Mouse (Mus musculus) intestine, postnatal 0 days (tissue): ENCODE results near the gene 1700020L24Rik. TPM values are rescaled to one million over a fixed set of nuclear protein-coding genes. Genes with fewer than 3 reads are reported as not detected.

Source experiments
- ATAC-seq: fragments of 200-750 bp; cut with Nextera tagmentation; 2 replicates; pipeline ENCODE4 v1.8.0; 2017; ENCODE audit warnings: mild to moderate bottlenecking, moderate TSS enrichment, moderate library complexity
- H3K27ac ChIP-seq: fragments of 300-500 bp; sonication (generic); 2 replicates; pipeline ENCODE4 v1.5.1; 2014; ENCODE audit warnings: mild to moderate bottlenecking, low read depth, low read length, moderate library complexity
- H3K27me3 ChIP-seq: fragments of 300-500 bp; sonication (generic); replicated peaks from 2 replicates; pipeline ENCODE4 v1.6.1; 2014; ENCODE audit warnings: low read length, mixed read lengths; ENCODE audit not compliant: control insufficient read depth, insufficient read depth
- H3K36me3 ChIP-seq: fragments of 300-500 bp; sonication (generic); 2 replicates; pipeline ENCODE4 v1.6.1; 2014; ENCODE audit warnings: mild to moderate bottlenecking, moderate library complexity; ENCODE audit not compliant: control insufficient read depth, insufficient read depth
- H3K4me1 ChIP-seq: fragments of 300-500 bp; sonication (generic); replicated peaks from 2 replicates; pipeline ENCODE4 v1.6.1; 2014; ENCODE audit warnings: antibody characterized with exemption, low read length, mixed read lengths; ENCODE audit not compliant: control insufficient read depth, insufficient read depth
- H3K4me2 ChIP-seq: fragments of 300-500 bp; sonication (generic); replicated peaks from 2 replicates; pipeline ENCODE4 v1.6.1; 2014; ENCODE audit warnings: low read depth, mild to moderate bottlenecking, moderate library complexity
- H3K4me3 ChIP-seq: fragments of 300-500 bp; sonication (generic); 2 replicates; pipeline ENCODE4 v1.5.1; 2014; ENCODE audit warnings: low read depth, low read length
- H3K9ac ChIP-seq: fragments of 300-500 bp; sonication (generic); 2 replicates; pipeline ENCODE4 v1.6.1; 2014; ENCODE audit warnings: mild to moderate bottlenecking, low read depth, low read length
- H3K9me3 ChIP-seq: fragments of 300-500 bp; sonication (generic); 2 replicates; pipeline ENCODE4 v1.6.1; 2016; ENCODE audit warnings: mixed run types; ENCODE audit not compliant: control insufficient read depth
- CTCF ChIP-seq: sonication (generic); IDR thresholded peaks from 2 replicates; pipeline ENCODE4 v1.5.1; 2016; ENCODE audit warnings: low read depth, mild to moderate bottlenecking, control low read depth, antibody characterized with exemption, moderate library complexity
- WGBS: fragments of 180-500 bp; shearing (Covaris S2); extraction: QIAGEN DNeasy Blood & Tissue Kit; methylation state at CpG from one replicate; pipeline ENCODE4 v1.1.7; 2014; 5-methylcytosine and 5-hydroxymethylcytosine counted together
- polyA plus RNA-seq: library from polyadenylated mRNA; unstranded; fragments of >200 nt; fragmentation: Nextera tagmentation; extraction: Ambion mirVana; gene quantifications from 2 replicates; pipeline ENCODE4 v1.2.1, GENCODE M21; 2015

The 1700020L24Rik gene
- polyA plus RNA-seq, 1 experiment from 2014 or later = 0.76 TPM

DNA sequence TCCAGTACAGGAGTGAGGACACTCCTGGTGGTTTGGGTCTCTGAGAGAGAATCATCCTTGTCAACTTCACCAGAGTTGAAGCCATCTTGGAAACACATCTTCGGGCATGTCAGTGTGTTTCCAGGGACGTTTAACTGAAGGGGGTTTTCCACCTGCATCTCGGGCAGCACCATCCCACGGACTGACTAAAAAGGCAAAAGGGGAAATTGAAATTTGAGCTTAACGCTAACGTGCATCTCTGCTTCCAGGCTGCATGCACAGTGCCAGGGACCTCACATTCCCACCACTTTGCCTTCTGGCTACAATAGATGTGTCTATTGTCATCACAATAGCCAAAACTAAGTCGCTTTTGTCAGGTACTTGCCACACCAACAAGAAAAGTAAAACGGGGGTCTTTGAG is 29.2 kb upstream of the 1700020L24Rik start:
- no peaks in the 10 kb centered on the region for H3K4me1 ChIP-seq
- H3K36me3 ChIP-seq = peaks cover 16% of the 10 kb centered on the region
- H3K27me3 ChIP-seq = peaks cover 5% of the 10 kb centered on the region; the same call in 1 of the 2 replicates
- WGBS = 49% methylated on average over 8 of the region's 8 CpGs
- H3K9ac ChIP-seq = no peak overlapping the region
- no peak for ATAC-seq
- H3K27ac ChIP-seq = no peak overlapping the region
- no peak overlapping the region for H3K4me3 ChIP-seq
- TF ChIP-seq CTCF = no peak
- H3K4me2 ChIP-seq = no peak overlapping the region
- H3K9me3 ChIP-seq = no peaks in the 10 kb centered on the region

DNA sequence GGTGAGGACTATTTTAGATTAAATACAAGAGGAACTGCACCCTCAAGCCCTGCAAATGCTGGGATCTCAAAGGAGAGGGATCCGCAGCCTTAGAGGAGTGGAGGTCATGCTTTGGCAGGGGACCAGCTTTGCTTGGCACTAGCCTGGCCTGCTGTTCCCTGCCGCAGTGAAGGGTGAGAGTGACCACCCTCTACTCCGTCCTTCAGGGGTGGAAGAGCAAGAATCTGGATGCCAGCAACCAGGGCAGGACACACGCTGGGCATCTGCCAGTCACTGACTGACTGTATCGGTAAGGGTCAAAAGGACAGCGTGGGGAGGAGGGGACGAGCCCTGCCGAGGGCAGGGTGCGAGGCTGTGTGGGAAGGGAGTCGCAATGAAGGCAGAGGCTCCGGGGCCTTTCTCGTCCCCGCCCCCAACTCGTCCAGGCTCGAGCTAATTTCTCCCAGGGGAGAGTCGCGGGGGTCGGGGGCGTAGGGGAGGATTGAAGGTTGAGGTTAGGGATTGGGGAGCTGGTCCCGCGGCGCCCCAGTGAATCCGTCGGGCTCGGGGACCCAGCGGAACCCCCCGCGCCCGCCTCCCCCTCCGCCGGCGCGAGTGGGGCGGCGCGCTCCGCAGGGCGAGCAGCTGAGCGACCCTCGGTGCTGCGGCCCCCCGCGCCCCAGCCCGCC is 28.3 kb upstream of the 1700020L24Rik start, which contains the start of gene Rasl10b:
Gene Rasl10b (plus strand): TSS at position 51 of the 668 bp plus-strand sequence.
- no peaks in the 10 kb centered on the region for H3K9me3 ChIP-seq
- no peak within 1 kb of the TSS for H3K27ac ChIP-seq
- peaks cover 5% of the 10 kb centered on the region; the same call in 1 of the 2 replicates for H3K27me3 ChIP-seq
- peak within 1 kb of the TSS; percentile 34; the same call in 1 of the 2 replicates for H3K9ac ChIP-seq
- peak within 1 kb of the TSS; percentile 97 for H3K4me2 ChIP-seq
- ATAC-seq = 0 out of 2 replicates have a peak, but pooled peaks have one; percentile 41
- H3K4me1 ChIP-seq = no peaks in the 10 kb centered on the region
- TF ChIP-seq CTCF = no peak
- peak within 1 kb of the TSS; percentile 63 for H3K4me3 ChIP-seq
- H3K36me3 ChIP-seq = peaks cover 6% of the 10 kb centered on the region; the same call in 1 of the 2 replicates
- WGBS = 2% methylated on average over 37 of the region's 44 CpGs

DNA sequence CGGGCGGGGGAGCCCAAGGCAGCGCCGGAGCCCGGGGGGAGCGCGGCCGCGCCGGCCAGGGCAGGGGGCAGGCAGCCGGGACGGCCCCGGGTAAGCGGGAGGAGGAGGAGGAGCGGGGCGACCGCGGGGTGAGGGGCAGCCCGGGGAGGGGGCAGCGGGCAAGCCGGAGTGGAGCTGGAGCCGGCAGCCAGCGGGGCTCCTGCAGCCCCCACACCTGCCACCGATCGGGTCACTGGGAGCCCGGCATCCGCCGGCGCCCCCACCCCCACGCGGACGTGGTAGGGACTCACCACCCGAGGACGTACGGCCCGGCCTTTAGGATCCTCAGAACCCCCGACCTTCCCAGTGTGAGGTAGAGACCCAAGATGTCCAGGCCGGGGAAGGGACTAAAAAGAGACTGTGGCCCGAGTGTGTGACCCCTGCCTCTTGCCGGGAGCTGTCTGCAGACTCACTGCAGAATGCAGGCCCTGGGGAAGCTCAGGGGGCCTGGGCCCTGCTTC is 27.6 kb upstream of the 1700020L24Rik start:
- Histone ChIP-seq H3K36me3 (no peaks in the 10 kb centered on the region), H3K9me3 (no peaks in the 10 kb centered on the region), H3K27ac (no peak overlapping the region), H3K4me3 (peak overlapping the region; percentile 63), H3K27me3 (peaks cover 5% of the 10 kb centered on the region; the same call in 1 of the 2 replicates), H3K9ac (peak overlapping the region; percentile 34; the same call in 1 of the 2 replicates), H3K4me2 (peak overlapping the region; percentile 97), H3K4me1 (no peaks in the 10 kb centered on the region)
- TF ChIP-seq CTCF = no peak
- ATAC-seq = 0 out of 2 replicates have a peak, but pooled peaks have one; percentile 13
- 3% methylated on average over 7 of the region's 40 CpGs for WGBS

DNA sequence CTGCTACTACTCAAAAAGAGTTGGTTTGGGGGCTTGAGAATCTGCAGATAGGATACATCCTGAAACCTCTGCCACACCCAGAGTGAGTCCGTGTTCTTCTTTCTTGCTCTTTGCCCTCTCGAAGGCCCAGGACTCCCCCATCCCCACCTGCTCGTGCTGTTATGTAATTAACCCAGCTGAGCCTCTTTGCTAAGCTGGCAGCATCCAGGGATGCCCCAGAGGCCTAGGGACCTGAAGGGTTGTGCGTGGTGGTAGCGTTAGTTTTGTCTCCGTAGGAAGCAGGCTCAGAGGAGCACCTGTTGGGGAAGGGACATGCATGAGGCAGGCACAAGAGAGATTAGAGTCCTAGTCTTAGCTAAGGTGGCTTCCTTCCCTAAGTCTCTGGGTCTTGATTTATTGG is 27.0 kb upstream of the 1700020L24Rik start:
- no peak overlapping the region for H3K4me3 ChIP-seq
- H3K36me3 ChIP-seq = no peaks in the 10 kb centered on the region
- H3K27ac ChIP-seq = no peak overlapping the region
- no peak for ATAC-seq
- no peaks in the 10 kb centered on the region for H3K9me3 ChIP-seq
- no peaks in the 10 kb centered on the region for H3K4me1 ChIP-seq
- 52% methylated on average over 6 of the region's 6 CpGs for WGBS
- peak overlapping the region; percentile 97; the same call in 1 of the 2 replicates for H3K4me2 ChIP-seq
- 0 out of 2 replicates have a peak overlapping the region, but pooled peaks have one; percentile 34 for H3K9ac ChIP-seq
- H3K27me3 ChIP-seq = peaks cover 5% of the 10 kb centered on the region; the same call in 1 of the 2 replicates
- no peak for TF ChIP-seq CTCF

DNA sequence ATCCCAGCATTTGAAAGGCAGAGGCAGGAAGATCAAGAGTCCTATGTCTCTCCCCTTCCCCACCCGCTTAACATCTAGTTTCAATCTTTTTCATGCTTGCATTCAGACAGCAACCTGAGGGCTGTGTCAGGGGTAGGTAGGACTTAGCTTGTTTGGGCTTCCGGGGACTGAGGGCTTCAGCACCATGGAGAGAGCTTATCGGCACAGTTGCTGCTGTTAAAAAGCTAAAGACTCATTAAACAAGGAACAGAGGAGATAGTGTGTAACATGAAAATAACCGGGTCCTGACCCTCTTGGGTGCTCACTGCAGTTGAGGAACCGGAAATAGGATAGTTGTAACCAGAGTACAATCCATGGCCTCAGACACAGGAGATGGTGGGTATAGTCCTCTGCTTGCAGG is 20.4 kb upstream of the 1700020L24Rik start:
- H3K9ac ChIP-seq = no peak overlapping the region
- no peak overlapping the region for H3K4me2 ChIP-seq
- no peaks in the 10 kb centered on the region for H3K36me3 ChIP-seq
- no peak for ATAC-seq
- peaks cover 25% of the 10 kb centered on the region for H3K27me3 ChIP-seq
- H3K9me3 ChIP-seq = no peaks in the 10 kb centered on the region
- H3K4me3 ChIP-seq = no peak overlapping the region
- no peak overlapping the region for H3K27ac ChIP-seq
- H3K4me1 ChIP-seq = no peaks in the 10 kb centered on the region
- TF ChIP-seq CTCF = no peak
- 3% methylated on average over 5 of the region's 5 CpGs for WGBS

DNA sequence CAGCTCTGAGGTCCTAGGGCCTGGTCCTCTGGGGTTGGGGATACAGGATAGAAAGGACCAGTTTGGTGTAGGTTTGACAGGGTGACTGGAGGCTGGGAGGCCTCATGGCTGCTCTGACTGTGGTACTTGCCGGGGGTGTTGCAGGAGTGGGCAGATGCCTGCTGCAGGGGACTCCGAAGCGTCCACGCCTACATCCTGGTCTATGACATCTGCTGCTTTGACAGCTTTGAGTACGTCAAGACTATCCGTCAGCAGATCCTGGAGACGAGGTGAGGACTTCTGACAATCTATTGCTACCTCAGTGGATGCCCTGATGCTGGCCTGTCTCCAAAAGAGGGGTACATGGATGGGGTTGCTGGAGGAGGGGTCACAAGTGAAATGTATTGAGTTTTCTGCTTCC is 19.8 kb upstream of the 1700020L24Rik start:
- no peak overlapping the region for H3K9ac ChIP-seq
- H3K4me1 ChIP-seq = no peaks in the 10 kb centered on the region
- WGBS = 76% methylated on average over 7 of the region's 7 CpGs
- no peak overlapping the region for H3K27ac ChIP-seq
- peaks cover 25% of the 10 kb centered on the region for H3K27me3 ChIP-seq
- ATAC-seq = no peak
- no peak overlapping the region for H3K4me3 ChIP-seq
- H3K36me3 ChIP-seq = no peaks in the 10 kb centered on the region
- no peaks in the 10 kb centered on the region for H3K9me3 ChIP-seq
- TF ChIP-seq CTCF = no peak
- no peak overlapping the region for H3K4me2 ChIP-seq
